Mouse (Mus musculus): Measurements from ENCODE around the gene Gm45521.

- TF ChIP-seq MYOG (IDR thresholded peaks at IDR 0.05; ENCODE audit: control insufficient read depth in 1 of 3, insufficient read depth in 1 of 3, insufficient read length in 2 of 3, low read depth in 2 of 3) (no peak), TCF12 (IDR thresholded peaks at IDR 0.05; ENCODE audit: insufficient read depth, poor library complexity, severe bottlenecking) (no peak), MYOD1 (IDR thresholded peaks at IDR 0.05; ENCODE audit: control insufficient read depth in 1 of 3, insufficient read length in 2 of 3, low read depth in 2 of 3) (no peak), POLR2A (IDR thresholded peaks at IDR 0.05; ENCODE audit: insufficient read length, low read depth) (no peak), POLR2AphosphoS2 (IDR thresholded peaks at IDR 0.05; ENCODE audit: insufficient read length, low read depth) (no peak), MAX (IDR thresholded peaks at IDR 0.05; ENCODE audit: low read depth) (no peak), E2F4 (IDR thresholded peaks at IDR 0.05; ENCODE audit: insufficient read depth) (no peak), REST (IDR thresholded peaks at IDR 0.05; ENCODE audit: insufficient read depth, insufficient read length) (no peak), USF1 (IDR thresholded peaks at IDR 0.05; ENCODE audit: low read depth) (no peak), TCF3 (IDR thresholded peaks at IDR 0.05; ENCODE audit: insufficient read length, low read depth) (no peak), CEBPB (IDR thresholded peaks at IDR 0.05; ENCODE audit: insufficient read depth, poor library complexity, severe bottlenecking) (no peak)
Observed at GRCm38 (mm10) chr14:7913842-7914241, 43.2 kb upstream of the Gm45521 start.

All from myocyte (in vitro differentiated cells).